Comparison of ENCODE assay signal across 35 mouse cellular contexts in genomic region chr12:61624532-61624931, GRCm38 (mm10).
"Had no signal": no experiment of that assay in that cellular context is flagged by ENCODE, and none has a peak within 500 bp of the region (broad histone marks: within the 10 kb centered on the region; RNA-seq: fewer than 3 reads in every experiment).

No protein-coding gene starts in this region.

- H3K4me3 ChIP-seq: heart, embryonic 10.5 days; heart, embryonic 12.5 days; heart, embryonic 13.5 days; heart, embryonic 15.5 days; hindbrain, embryonic 10.5 days; hindbrain, embryonic 12.5 days; hindbrain, embryonic 13.5 days; hindbrain, embryonic 15.5 days; intestine, embryonic 15.5 days; kidney, embryonic 15.5 days; layer of hippocampus, adult 2 months had no signal

- H3K27me3 ChIP-seq: heart, embryonic 12.5 days; heart, embryonic 13.5 days; heart, embryonic 15.5 days; hindbrain, embryonic 12.5 days; hindbrain, embryonic 13.5 days; hindbrain, embryonic 15.5 days; intestine, embryonic 15.5 days; kidney, embryonic 15.5 days had no signal

- H3K9me3 ChIP-seq: heart, embryonic 10.5 days; heart, embryonic 12.5 days; heart, embryonic 13.5 days; heart, embryonic 15.5 days; hindbrain, embryonic 10.5 days; hindbrain, embryonic 12.5 days; hindbrain, embryonic 13.5 days; hindbrain, embryonic 15.5 days; intestine, embryonic 15.5 days; kidney, embryonic 15.5 days had no signal

- ATAC-seq: hindbrain, embryonic 16.5 days; hindbrain, postnatal 0 days; inflammation-experienced regulatory T-cells, adult 6 months; intestine, embryonic 15.5 days; intestine, embryonic 16.5 days; intestine, postnatal 0 days had no signal

- H3K36me3 ChIP-seq: heart, embryonic 10.5 days; heart, embryonic 12.5 days; heart, embryonic 13.5 days; heart, embryonic 15.5 days; hindbrain, embryonic 10.5 days; hindbrain, embryonic 12.5 days; hindbrain, embryonic 13.5 days; hindbrain, embryonic 15.5 days; intestine, embryonic 15.5 days; kidney, embryonic 15.5 days had no signal

- H3K9ac ChIP-seq: heart, embryonic 12.5 days; heart, embryonic 13.5 days; heart, embryonic 15.5 days; hindbrain, embryonic 12.5 days; hindbrain, embryonic 13.5 days; hindbrain, embryonic 14.5 days; hindbrain, embryonic 15.5 days; intestine, embryonic 15.5 days; kidney, embryonic 15.5 days had no signal

- H3K27ac ChIP-seq: heart, embryonic 10.5 days; heart, embryonic 13.5 days; heart, embryonic 15.5 days; hindbrain, embryonic 10.5 days; hindbrain, embryonic 12.5 days; hindbrain, embryonic 13.5 days; hindbrain, embryonic 14.5 days; hindbrain, embryonic 15.5 days; hindbrain, postnatal 0 days; intestine, embryonic 15.5 days; kidney, embryonic 15.5 days; kidney, postnatal 0 days; layer of hippocampus, adult 2 months had no signal

- H3K4me2 ChIP-seq: heart, embryonic 11.5 days; heart, embryonic 12.5 days; heart, embryonic 13.5 days; heart, embryonic 15.5 days; hindbrain, embryonic 12.5 days; hindbrain, embryonic 13.5 days; hindbrain, embryonic 14.5 days; hindbrain, embryonic 15.5 days; intestine, embryonic 15.5 days; kidney, embryonic 15.5 days had no signal

- H3K4me1 ChIP-seq: heart, embryonic 10.5 days; heart, embryonic 12.5 days; heart, embryonic 13.5 days; heart, embryonic 15.5 days; hindbrain, embryonic 10.5 days; hindbrain, embryonic 12.5 days; hindbrain, embryonic 13.5 days; hindbrain, embryonic 15.5 days; intestine, embryonic 15.5 days; kidney, embryonic 15.5 days had no signal

- DNase-seq: heart, postnatal 10 days; heart, postnatal 14 days; heart, postnatal 36 days; heart, postnatal 4 days; kidney, adult 11 months; kidney, adult 18-20 months; kidney, adult 2 months; kidney, adult 8-10 months; kidney, adult 9 months; kidney, postnatal 10 days; kidney, postnatal 14 days; kidney, postnatal 25 days; kidney, postnatal 36 days; kidney, postnatal 4 days; layer of hippocampus, adult 9-11 months; layer of hippocampus, postnatal 36 days had no signal
